Mouse (Mus musculus): ENCODE measurements around the gene Lgals4. TPM values are rescaled to one million over a fixed set of nuclear protein-coding genes. Genes with fewer than 3 reads are reported as not detected.
A peak's percentile ranks its signal among the peaks of the same experiment; 100 is the strongest.
"Not testable (repeated sequence)": the region's sequence is repeated elsewhere in the genome, so short reads cannot be mapped to it uniquely, and the experiment has no call there.

Gene Lgals4
- total and polyA plus RNA-seq, 3 experiments = 2.1 to 5.1 TPM; not detected in 1

DNA sequence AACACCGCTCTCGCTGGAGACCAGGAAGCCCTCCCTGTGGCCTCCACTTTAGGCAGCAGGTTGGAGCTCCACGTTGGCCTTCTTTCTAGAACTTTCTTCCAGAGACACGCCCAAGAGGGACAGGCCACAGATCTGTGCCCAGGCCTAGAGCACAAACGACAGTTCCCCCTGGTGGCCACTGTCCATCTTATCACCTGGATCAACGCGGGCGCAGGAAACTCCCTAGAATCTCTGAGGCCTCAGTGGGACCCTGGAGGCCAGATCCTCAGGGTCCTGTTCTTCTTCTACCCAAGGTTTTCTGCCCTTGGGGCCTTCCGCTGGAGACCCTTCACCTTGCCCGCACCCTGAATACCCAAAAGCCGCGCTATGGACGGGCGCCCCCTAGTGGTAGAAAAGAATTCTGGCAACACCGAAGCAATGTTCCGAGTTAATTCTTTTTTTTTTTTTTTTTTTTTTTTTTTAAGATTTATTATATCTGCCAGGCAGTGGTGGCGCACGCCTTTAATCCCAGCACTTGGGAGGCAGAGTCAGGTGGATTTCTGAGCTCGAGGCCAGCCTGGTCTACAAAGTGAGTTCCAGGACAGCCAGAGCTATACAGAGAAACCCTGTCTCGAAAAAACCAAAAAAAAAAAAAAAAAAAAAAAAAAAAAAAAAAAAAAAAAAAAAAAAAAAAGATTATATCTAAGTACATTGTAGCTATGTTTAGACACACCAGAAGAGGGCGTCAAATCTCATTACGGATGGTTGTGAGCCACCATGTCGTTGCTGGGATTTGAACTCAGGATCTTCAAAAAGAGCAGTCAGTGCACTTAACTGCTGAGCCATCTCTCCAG is 34.1 kb downstream of the Lgals4 start:
- Histone ChIP-seq H3K27ac (ENCODE audit: control insufficient read depth, low read depth, low read length) (peak overlapping the region; percentile 93), H3K9ac (ENCODE audit: control insufficient read depth, low read depth, low read length, poor library complexity, severe bottlenecking) (peak overlapping the region; percentile 52), H3K4me1 (ENCODE audit: control insufficient read depth in 1 of 2, insufficient read depth in 2 of 2, low read length in 2 of 2) (peaks cover 7 to 41% of the 10 kb centered on the region in 2 experiments), H3K4me3 (ENCODE audit: control insufficient read depth in 1 of 2, insufficient read depth in 1 of 2, low read depth in 2 of 2, low read length in 2 of 2) (peak overlapping the region in 1 of 2 experiments; percentile 33; a peak in 1 of 4 replicates), H3K36me3 (ENCODE audit: control insufficient read depth in 1 of 2, insufficient read depth in 2 of 2, low read length in 2 of 2) (peaks cover 0 to 26% of the 10 kb centered on the region in 2 experiments; a peak in 2 of 4 replicates)
- H3K27me3 ChIP-seq (ENCODE audit: control insufficient read depth in 1 of 2, insufficient read depth in 2 of 2, low read length in 2 of 2); H3K9me3 ChIP-seq (replicated peaks; ENCODE audit: insufficient read depth, low read length); H3K79me2 ChIP-seq (ENCODE audit: control insufficient read depth, insufficient read depth, low read length, poor library complexity): not testable (repeated sequence)
- peak; percentile 33; the same call in 1 of the 2 replicates for TF ChIP-seq SIN3A (IDR thresholded peaks at IDR 0.05; ENCODE audit: low read length)
- TF ChIP-seq RAD21 (IDR thresholded peaks at IDR 0.05; ENCODE audit: low read depth, low read length) = peak; percentile 46; the same call in 1 of the 2 replicates
- TF ChIP-seq ZKSCAN1 (IDR thresholded peaks at IDR 0.05; ENCODE audit: low read depth, low read length) = peak; percentile 49; the same call in 1 of the 2 replicates
- 0 out of 2 replicates have a peak, but pooled peaks have one; percentile 49 for TF ChIP-seq HCFC1 (IDR thresholded peaks at IDR 0.05; ENCODE audit: low read depth, low read length)
- TF ChIP-seq CTCF (IDR thresholded peaks at IDR 0.05 in 2 of 3, conservative IDR thresholded peaks at IDR 0.05 in 1 of 3; ENCODE audit: control insufficient read depth in 1 of 3, insufficient read depth in 1 of 3, low read depth in 2 of 3, low read length in 3 of 3, poor library complexity in 1 of 3, severe bottlenecking in 1 of 3) = peak; percentile 52 to 88 (median 71); a peak in 5 of 6 replicates
- TF ChIP-seq SMC3 (IDR thresholded peaks at IDR 0.05; ENCODE audit: low read depth, low read length) = peak; percentile 58
- TF ChIP-seq ZNF384 (IDR thresholded peaks at IDR 0.05; ENCODE audit: low read depth, low read length) = peak; percentile 96
- TF ChIP-seq ZC3H11A (IDR thresholded peaks at IDR 0.05; ENCODE audit: low read depth, low read length) = peak; percentile 41; the same call in 1 of the 2 replicates
- peak; percentile 79 for DNase-seq (ENCODE audit: low read depth, low spot score)

GRCm38 (mm10) chr7:28870901-28871664 is 37.4 kb downstream of the Lgals4 start:
- DNase-seq (ENCODE audit: low read depth, low spot score) = peak; percentile 92
- H3K79me2 ChIP-seq (ENCODE audit: control insufficient read depth, insufficient read depth, low read length, poor library complexity) = no peaks in the 10 kb centered on the region
- H3K27me3 ChIP-seq (ENCODE audit: control insufficient read depth in 1 of 2, insufficient read depth in 2 of 2, low read length in 2 of 2) = no peaks in the 10 kb centered on the region
- peaks cover 0 to 18% of the 10 kb centered on the region in 2 experiments; a peak in 2 of 4 replicates for H3K36me3 ChIP-seq (ENCODE audit: control insufficient read depth in 1 of 2, insufficient read depth in 2 of 2, low read length in 2 of 2)
- H3K9me3 ChIP-seq (replicated peaks; ENCODE audit: insufficient read depth, low read length) = no peaks in the 10 kb centered on the region
- peaks cover 11 to 22% of the 10 kb centered on the region in 2 experiments for H3K4me1 ChIP-seq (ENCODE audit: control insufficient read depth in 1 of 2, insufficient read depth in 2 of 2, low read length in 2 of 2)
- H3K9ac ChIP-seq (ENCODE audit: control insufficient read depth, low read depth, low read length, poor library complexity, severe bottlenecking) = peak overlapping the region; percentile 4; the same call in 1 of the 2 replicates
- no peak overlapping the region; a peak in 1 of 4 replicates for H3K4me3 ChIP-seq (ENCODE audit: control insufficient read depth in 1 of 2, insufficient read depth in 1 of 2, low read depth in 2 of 2, low read length in 2 of 2)
- peak overlapping the region; percentile 35; the same call in 1 of the 2 replicates for H3K27ac ChIP-seq (ENCODE audit: control insufficient read depth, low read depth, low read length)
- TF ChIP-seq MYC (IDR thresholded peaks at IDR 0.05; ENCODE audit: low read depth, low read length) (peak; percentile 94), TBP (IDR thresholded peaks at IDR 0.05; ENCODE audit: low read depth, low read length) (peak; percentile 91), POLR2AphosphoS2 (IDR thresholded peaks at IDR 0.05; ENCODE audit: low read length) (peak; percentile 61; the same call in 1 of the 2 replicates), NELFE (IDR thresholded peaks at IDR 0.05; ENCODE audit: low read depth, low read length) (peak; percentile 30; the same call in 1 of the 2 replicates), EP300 (IDR thresholded peaks at IDR 0.05; ENCODE audit: low read depth in 1 of 2, low read length in 2 of 2) (peak; percentile 80 to 87), TAL1 (IDR thresholded peaks at IDR 0.05; ENCODE audit: low read length) (peak; percentile 79), SMC3 (IDR thresholded peaks at IDR 0.05; ENCODE audit: low read depth, low read length) (peak; percentile 25; the same call in 1 of the 2 replicates), CHD1 (IDR thresholded peaks at IDR 0.05; ENCODE audit: low read depth, low read length) (no peak), USF1 (IDR thresholded peaks at IDR 0.05; ENCODE audit: low read depth, low read length) (no peak), KAT2A (conservative IDR thresholded peaks at IDR 0.05; ENCODE audit: low read depth, low read length) (peak; percentile 46), POLR2A (IDR thresholded peaks at IDR 0.05; ENCODE audit: control insufficient read depth in 1 of 2, insufficient read depth in 1 of 2, low read depth in 1 of 2, low read length in 2 of 2, poor library complexity in 1 of 2) (peak in 1 of 2 experiments; percentile 22; a peak in 1 of 4 replicates), TCF12 (IDR thresholded peaks at IDR 0.05; ENCODE audit: low read depth, low read length) (peak; percentile 80), HCFC1 (IDR thresholded peaks at IDR 0.05; ENCODE audit: low read depth, low read length) (peak; percentile 79), MXI1 (IDR thresholded peaks at IDR 0.05; ENCODE audit: low read depth, low read length) (peak; percentile 82), GABPA (IDR thresholded peaks at IDR 0.05; ENCODE audit: low read depth, low read length) (0 out of 2 replicates have a peak, but pooled peaks have one; percentile 49), SIN3A (IDR thresholded peaks at IDR 0.05; ENCODE audit: low read length) (peak; percentile 89), CHD2 (IDR thresholded peaks at IDR 0.05; ENCODE audit: low read length) (peak; percentile 61), MEF2A (IDR thresholded peaks at IDR 0.05; ENCODE audit: extremely low read depth, insufficient replicate concordance, low read depth, low read length, poor library complexity, severe bottlenecking) (no peak), ETS1 (IDR thresholded peaks at IDR 0.05; ENCODE audit: low read depth, low read length) (peak; percentile 95), MAFK (IDR thresholded peaks at IDR 0.05; ENCODE audit: borderline replicate concordance, low read depth, low read length) (no peak), BHLHE40 (IDR thresholded peaks at IDR 0.05; ENCODE audit: borderline replicate concordance, low read depth, low read length) (no peak), RCOR1 (IDR thresholded peaks at IDR 0.05; ENCODE audit: low read depth, low read length) (peak; percentile 93)
